Mouse (Mus musculus): Measurements from ENCODE around the gene Btaf1. TPM values are rescaled to one million over a fixed set of nuclear protein-coding genes. Genes with fewer than 3 reads are reported as not detected.

Btaf1 gene
- polyA plus RNA-seq, 1 experiment from 2014 or later: 10.4 TPM

DNA sequence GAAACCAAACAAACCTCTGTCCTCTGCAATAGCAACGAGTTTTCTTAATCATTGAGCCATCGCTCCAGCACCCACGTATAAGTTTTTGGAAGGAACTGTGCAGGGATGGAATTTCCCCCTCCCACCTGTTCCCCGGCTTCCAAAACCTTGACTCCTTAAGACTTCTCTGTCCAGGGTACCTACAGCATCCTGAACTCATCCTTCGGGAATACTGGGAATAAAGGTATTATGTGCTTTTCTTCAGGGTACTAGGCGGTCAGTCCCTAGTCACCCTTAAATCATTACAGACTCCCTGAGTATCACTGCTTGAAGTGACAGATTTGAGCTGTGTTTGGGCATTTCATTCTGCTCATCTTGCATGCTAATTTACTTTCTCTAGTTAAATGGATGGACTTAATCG is 22.5 kb upstream of the Btaf1 start:
- Histone ChIP-seq H3K4me3 (ENCODE audit: low read length) (no peak overlapping the region), H3K36me3 (ENCODE audit: insufficient read depth, low read length) (no peaks in the 10 kb centered on the region), H3K9ac (replicated peaks; ENCODE audit: low read length) (no peak overlapping the region), H3K27me3 (ENCODE audit: insufficient read depth, low read length) (no peaks in the 10 kb centered on the region), H3K9me3 (ENCODE audit: low read length) (no peaks in the 10 kb centered on the region), H3K4me1 (ENCODE audit: insufficient read depth, low read length) (no peaks in the 10 kb centered on the region), H3K27ac (ENCODE audit: low read length) (no peak overlapping the region), H3K4me2 (replicated peaks; ENCODE audit: low read depth, low read length) (peak overlapping the region; percentile 92)
- 41% methylated on average over 7 of the region's 7 CpGs for WGBS
- ATAC-seq (ENCODE audit: low FRiP score, low TSS enrichment): no peak

DNA sequence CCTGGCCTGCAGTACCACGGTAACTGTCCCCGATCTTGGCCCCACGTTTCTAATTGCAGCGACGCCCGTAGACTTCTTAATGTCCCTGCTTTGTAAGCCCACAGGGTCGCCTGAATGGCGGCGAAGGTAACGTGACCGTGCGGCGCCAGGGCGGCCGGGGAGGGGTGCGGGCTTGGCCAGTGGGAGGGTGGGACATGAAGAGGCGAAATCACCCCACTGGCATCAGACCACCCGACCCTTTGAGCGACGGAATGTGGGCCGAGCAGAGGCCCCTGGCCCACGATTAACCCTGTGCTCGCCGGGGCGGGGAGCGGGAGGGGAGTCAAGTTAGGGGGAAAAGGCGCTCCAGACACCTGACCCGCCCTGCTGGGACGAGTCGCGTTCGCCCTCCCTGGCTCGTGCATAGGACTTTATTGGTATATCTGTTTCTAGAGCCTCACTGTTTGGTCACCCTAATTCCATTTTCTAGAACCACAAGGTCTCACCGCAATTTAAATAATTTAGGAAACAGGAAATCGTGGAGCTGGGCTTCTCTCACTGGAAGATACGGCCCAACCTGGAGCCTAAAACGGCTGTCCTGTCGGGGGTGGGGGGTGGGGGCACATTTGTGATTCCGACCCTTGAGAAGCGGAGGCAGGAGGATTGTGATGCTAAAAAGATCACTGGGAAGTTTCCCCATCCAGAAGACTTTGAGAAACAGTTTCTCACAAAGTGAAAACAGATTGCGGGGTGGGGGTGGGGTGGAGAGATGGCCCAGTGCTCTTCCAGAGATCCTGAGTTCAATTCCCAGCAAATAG is 21.5 kb upstream of the Btaf1 start:
- H3K9ac ChIP-seq (replicated peaks; ENCODE audit: low read length): peak overlapping the region; percentile 79
- no peaks in the 10 kb centered on the region for H3K27me3 ChIP-seq (ENCODE audit: insufficient read depth, low read length)
- no peaks in the 10 kb centered on the region for H3K36me3 ChIP-seq (ENCODE audit: insufficient read depth, low read length)
- no peaks in the 10 kb centered on the region for H3K4me1 ChIP-seq (ENCODE audit: insufficient read depth, low read length)
- peak overlapping the region; percentile 20; the same call in 1 of the 2 replicates for H3K27ac ChIP-seq (ENCODE audit: low read length)
- WGBS: 2% methylated on average over 41 of the region's 41 CpGs
- H3K9me3 ChIP-seq (ENCODE audit: low read length): no peaks in the 10 kb centered on the region
- H3K4me2 ChIP-seq (replicated peaks; ENCODE audit: low read depth, low read length): peak overlapping the region; percentile 92
- peak overlapping the region; percentile 66 for H3K4me3 ChIP-seq (ENCODE audit: low read length)
- ATAC-seq (ENCODE audit: low FRiP score, low TSS enrichment): peak; percentile 83

DNA sequence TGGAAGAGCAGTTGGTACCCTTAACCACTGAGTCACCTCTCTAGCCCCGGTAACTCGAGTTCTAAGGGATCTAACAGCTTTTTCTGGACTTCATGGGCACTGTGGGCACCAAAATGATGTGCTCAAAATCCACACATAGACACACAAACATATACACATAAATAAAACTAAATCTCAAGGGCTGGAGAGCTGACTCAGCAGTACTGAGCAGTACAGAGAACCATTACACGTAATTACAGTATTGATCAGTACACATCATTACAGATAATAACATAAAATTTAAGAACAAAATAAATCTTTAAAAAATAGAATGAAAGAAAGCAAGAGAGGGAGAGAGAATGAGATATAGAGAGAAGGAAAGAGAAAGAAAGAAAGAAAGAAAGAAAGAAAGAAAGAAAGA is 16.7 kb upstream of the Btaf1 start:
- Histone ChIP-seq H3K4me1 (ENCODE audit: insufficient read depth, low read length) (no peaks in the 10 kb centered on the region), H3K36me3 (ENCODE audit: insufficient read depth, low read length) (no peaks in the 10 kb centered on the region), H3K4me3 (ENCODE audit: low read length) (no peak overlapping the region), H3K4me2 (replicated peaks; ENCODE audit: low read depth, low read length) (no peak overlapping the region), H3K27me3 (ENCODE audit: insufficient read depth, low read length) (no peaks in the 10 kb centered on the region), H3K27ac (ENCODE audit: low read length) (no peak overlapping the region), H3K9me3 (ENCODE audit: low read length) (no peaks in the 10 kb centered on the region), H3K9ac (replicated peaks; ENCODE audit: low read length) (no peak overlapping the region)
- 65% methylated on average over 3 of the region's 3 CpGs for WGBS
- ATAC-seq (ENCODE audit: low FRiP score, low TSS enrichment): no peak

DNA sequence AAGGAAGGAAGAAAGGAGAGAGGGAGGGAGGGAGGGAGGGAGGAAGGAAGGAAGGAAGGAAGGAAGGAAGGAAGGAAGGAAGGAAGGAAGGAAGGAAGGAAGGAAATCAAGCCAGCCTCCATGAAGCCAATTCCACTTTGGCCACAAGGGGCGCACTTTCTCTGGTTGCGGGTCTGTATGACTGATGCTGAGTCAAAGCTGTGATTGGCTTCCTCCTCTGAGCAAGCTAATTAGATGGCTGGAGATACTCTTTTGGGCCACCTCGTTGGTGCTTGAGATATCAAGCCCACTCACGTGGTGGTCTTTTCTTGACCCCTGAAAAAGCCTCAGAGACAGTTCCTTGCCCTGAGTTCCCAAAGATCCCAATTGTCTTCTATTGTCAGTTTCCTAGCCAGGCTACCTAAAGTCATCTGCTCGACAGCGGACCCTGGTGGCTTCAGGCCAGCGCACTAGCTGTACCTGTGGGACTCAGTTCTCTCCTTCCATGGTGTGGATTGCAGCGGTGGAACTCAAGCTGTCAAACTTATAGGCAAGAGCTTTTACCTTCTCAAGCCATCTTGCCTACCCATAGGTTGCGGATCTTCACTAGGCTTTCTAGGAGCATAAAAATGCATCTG is 16.1 kb upstream of the Btaf1 start:
- Histone ChIP-seq H3K9me3 (ENCODE audit: low read length) (no peaks in the 10 kb centered on the region), H3K4me1 (ENCODE audit: insufficient read depth, low read length) (no peaks in the 10 kb centered on the region), H3K4me2 (replicated peaks; ENCODE audit: low read depth, low read length) (no peak overlapping the region), H3K36me3 (ENCODE audit: insufficient read depth, low read length) (no peaks in the 10 kb centered on the region), H3K27me3 (ENCODE audit: insufficient read depth, low read length) (no peaks in the 10 kb centered on the region), H3K9ac (replicated peaks; ENCODE audit: low read length) (no peak overlapping the region), H3K27ac (ENCODE audit: low read length) (no peak overlapping the region), H3K4me3 (ENCODE audit: low read length) (no peak overlapping the region)
- ATAC-seq (ENCODE audit: low FRiP score, low TSS enrichment): no peak
- 33% methylated on average over 9 of the region's 9 CpGs for WGBS

DNA sequence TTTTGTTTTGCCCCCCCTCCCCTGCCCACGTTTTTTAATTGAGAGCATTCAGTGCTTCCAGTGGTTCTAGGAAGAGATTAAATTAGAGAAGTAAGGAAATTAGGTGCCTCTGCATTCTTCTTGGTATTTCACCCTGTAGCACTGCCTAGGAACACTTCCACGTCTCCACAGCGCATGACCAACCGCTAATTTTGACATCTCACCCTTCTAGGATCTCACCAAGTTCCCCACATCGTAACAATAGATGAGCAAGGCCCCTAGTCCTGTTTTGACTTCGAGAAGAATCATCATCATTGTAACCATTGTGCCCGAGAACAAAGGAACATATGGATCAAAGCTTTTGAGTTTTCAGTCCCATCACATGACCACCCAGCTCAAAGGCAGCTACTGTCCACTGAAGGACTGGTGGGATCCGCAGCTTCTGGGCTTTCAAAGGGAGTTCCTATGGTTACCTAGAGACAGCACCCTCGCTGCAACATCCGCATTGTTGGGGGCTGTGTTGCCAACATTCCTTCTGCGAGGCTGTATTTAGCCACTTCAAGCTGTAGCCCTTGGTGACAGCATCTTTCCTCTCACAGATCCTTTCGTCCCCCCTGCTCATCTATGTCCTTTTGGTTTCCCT is 15.3 kb upstream of the Btaf1 start:
- Histone ChIP-seq H3K4me2 (replicated peaks; ENCODE audit: low read depth, low read length) (no peak overlapping the region), H3K4me3 (ENCODE audit: low read length) (no peak overlapping the region), H3K36me3 (ENCODE audit: insufficient read depth, low read length) (no peaks in the 10 kb centered on the region), H3K27ac (ENCODE audit: low read length) (no peak overlapping the region), H3K9ac (replicated peaks; ENCODE audit: low read length) (no peak overlapping the region), H3K9me3 (ENCODE audit: low read length) (no peaks in the 10 kb centered on the region), H3K4me1 (ENCODE audit: insufficient read depth, low read length) (no peaks in the 10 kb centered on the region), H3K27me3 (ENCODE audit: insufficient read depth, low read length) (no peaks in the 10 kb centered on the region)
- ATAC-seq (ENCODE audit: low FRiP score, low TSS enrichment): no peak
- 43% methylated on average over 12 of the region's 12 CpGs for WGBS

DNA sequence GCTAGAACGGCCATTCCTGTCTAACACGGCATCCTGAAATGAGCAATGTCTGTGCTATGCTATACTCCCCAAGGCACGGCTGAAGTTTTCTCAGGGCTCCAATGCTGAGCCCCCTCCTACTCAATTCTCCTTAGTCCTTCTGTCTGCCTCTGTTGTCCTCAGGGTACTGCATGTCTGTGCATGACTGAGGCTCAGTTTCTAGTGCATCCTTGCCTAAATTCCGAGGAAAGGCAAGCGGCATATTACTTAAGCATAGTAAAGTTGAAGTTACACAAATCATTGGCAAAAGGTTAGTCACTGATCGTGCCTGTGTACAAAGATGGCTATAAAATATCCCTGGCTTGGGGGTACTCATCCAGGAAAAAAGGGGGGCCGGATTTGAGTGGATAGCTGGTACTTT is 12.8 kb upstream of the Btaf1 start:
- no peaks in the 10 kb centered on the region for H3K9me3 ChIP-seq (ENCODE audit: low read length)
- no peak overlapping the region for H3K9ac ChIP-seq (replicated peaks; ENCODE audit: low read length)
- H3K27ac ChIP-seq (ENCODE audit: low read length): no peak overlapping the region
- ATAC-seq (ENCODE audit: low FRiP score, low TSS enrichment): no peak
- H3K27me3 ChIP-seq (ENCODE audit: insufficient read depth, low read length): no peaks in the 10 kb centered on the region
- no peak overlapping the region for H3K4me3 ChIP-seq (ENCODE audit: low read length)
- H3K4me1 ChIP-seq (ENCODE audit: insufficient read depth, low read length): peaks cover 4% of the 10 kb centered on the region; the same call in 1 of the 2 replicates
- 63% methylated on average over 7 of the region's 7 CpGs for WGBS
- H3K4me2 ChIP-seq (replicated peaks; ENCODE audit: low read depth, low read length): no peak overlapping the region
- no peaks in the 10 kb centered on the region for H3K36me3 ChIP-seq (ENCODE audit: insufficient read depth, low read length)

DNA sequence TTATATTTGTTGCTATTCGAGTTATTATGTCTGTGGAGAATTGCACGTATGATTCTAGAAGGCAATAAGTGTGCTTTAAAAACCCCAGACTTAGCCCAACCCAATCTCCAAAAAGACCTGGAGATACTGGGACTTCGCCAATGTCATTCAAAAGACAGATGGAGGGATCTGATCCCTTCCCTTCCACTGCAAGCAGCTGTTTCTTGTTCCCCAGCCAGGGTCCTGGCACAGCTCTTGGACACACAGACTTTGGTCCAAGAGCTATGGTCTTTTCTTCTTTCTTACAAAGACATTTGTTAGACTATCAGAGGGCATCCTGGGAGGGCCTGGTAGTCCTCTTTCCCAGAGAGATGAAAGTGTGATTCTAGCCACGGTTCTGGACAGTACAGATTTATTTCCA is 9.7 kb upstream of the Btaf1 start:
- H3K27ac ChIP-seq (ENCODE audit: low read length): no peak overlapping the region
- 74% methylated on average over 4 of the region's 4 CpGs for WGBS

DNA sequence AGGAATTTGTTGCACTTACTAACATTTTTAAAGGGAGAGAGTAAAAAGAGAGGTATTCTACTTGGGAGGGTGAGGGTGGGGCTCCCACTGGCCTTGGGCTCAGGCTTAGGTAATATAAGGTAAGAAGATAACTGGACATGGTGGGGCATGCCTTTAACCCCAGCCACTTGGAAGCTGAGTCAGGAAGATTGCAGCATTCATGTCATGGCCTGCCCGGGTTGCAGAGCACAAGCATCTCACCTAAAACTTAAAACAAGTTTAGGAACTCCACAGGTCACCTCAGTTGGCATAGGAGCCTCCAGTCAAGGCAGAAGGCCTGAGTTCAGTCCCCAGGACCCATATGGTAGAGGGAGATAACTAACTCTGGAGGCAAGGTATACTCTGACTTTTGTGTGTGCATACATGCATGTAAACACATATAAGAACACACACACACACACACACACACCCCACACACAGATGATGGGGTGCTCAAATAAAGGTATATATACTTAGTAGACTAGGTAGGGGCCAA is 8.9 kb upstream of the Btaf1 start:
- 88% methylated on average over 1 of the region's 1 CpGs for WGBS

More for the DNA sequence above, 9.7 kb upstream of the Btaf1 start:
- no peaks in the 10 kb centered on the region for H3K9me3 ChIP-seq (ENCODE audit: low read length)
- no peak overlapping the region for H3K4me2 ChIP-seq (replicated peaks; ENCODE audit: low read depth, low read length)
- H3K9ac ChIP-seq (replicated peaks; ENCODE audit: low read length): no peak overlapping the region
- no peaks in the 10 kb centered on the region for H3K27me3 ChIP-seq (ENCODE audit: insufficient read depth, low read length)
- no peak overlapping the region for H3K4me3 ChIP-seq (ENCODE audit: low read length)
- no peaks in the 10 kb centered on the region for H3K36me3 ChIP-seq (ENCODE audit: insufficient read depth, low read length)
- H3K4me1 ChIP-seq (ENCODE audit: insufficient read depth, low read length): peaks cover 10% of the 10 kb centered on the region
- no peak for ATAC-seq (ENCODE audit: low FRiP score, low TSS enrichment)

DNA sequence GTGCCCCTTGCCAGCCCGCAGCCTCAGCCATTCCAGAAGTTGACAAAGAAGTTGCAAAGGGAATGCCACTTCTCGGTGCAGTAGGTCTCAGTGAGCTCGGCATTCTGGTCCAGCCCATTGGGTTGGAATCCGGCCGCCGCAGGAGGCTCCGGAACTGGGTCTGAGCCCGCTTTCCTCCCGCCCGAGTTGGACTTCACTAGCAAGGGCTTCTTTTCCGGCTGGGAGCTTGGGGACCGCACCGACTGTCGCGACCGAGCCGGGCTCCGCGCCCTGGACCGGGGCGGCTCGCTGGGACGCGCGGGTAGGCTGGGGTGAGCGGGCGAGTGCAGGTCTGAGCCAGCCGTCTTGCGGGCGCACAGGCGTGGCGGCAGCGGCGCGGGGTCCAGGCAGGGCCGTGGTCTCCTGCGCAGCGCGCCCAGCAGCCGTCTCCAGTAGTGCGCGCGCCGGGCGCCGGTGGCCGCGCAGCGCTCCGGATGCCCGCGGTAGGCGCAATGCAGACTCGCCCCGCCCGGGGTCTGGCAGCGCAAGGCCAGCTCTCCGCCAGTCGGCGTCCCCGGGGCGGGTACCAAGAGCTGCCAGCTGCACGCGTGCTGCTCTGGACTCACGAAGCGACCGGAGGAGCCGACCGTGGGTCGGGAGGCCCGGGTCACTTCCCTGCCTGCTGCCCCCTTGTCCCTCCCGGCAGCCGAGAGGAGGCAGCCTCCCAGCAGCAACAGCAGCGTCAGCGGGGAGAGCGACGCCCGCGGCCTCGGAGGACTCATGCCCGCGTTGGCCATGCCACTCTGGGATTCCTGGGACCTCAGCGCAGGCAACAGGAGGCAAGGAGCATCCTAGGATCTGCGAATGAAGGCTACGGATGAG is 7.2 kb upstream of the Btaf1 start:
- Histone ChIP-seq H3K27me3 (ENCODE audit: insufficient read depth, low read length) (no peaks in the 10 kb centered on the region), H3K4me2 (replicated peaks; ENCODE audit: low read depth, low read length) (peak overlapping the region; percentile 73), H3K4me3 (ENCODE audit: low read length) (peak overlapping the region; percentile 92), H3K9me3 (ENCODE audit: low read length) (no peaks in the 10 kb centered on the region), H3K9ac (replicated peaks; ENCODE audit: low read length) (peak overlapping the region; percentile 82), H3K4me1 (ENCODE audit: insufficient read depth, low read length) (peaks cover 10% of the 10 kb centered on the region), H3K27ac (ENCODE audit: low read length) (peak overlapping the region; percentile 92), H3K36me3 (ENCODE audit: insufficient read depth, low read length) (no peaks in the 10 kb centered on the region)
- under 1% methylated on average over 85 of the region's 85 CpGs for WGBS
- ATAC-seq (ENCODE audit: low FRiP score, low TSS enrichment): peak; percentile 94

More for the DNA sequence above, 8.9 kb upstream of the Btaf1 start:
- no peak overlapping the region for H3K27ac ChIP-seq (ENCODE audit: low read length)
- no peaks in the 10 kb centered on the region for H3K27me3 ChIP-seq (ENCODE audit: insufficient read depth, low read length)
- H3K9me3 ChIP-seq (ENCODE audit: low read length): no peaks in the 10 kb centered on the region
- peaks cover 10% of the 10 kb centered on the region for H3K4me1 ChIP-seq (ENCODE audit: insufficient read depth, low read length)
- H3K36me3 ChIP-seq (ENCODE audit: insufficient read depth, low read length): no peaks in the 10 kb centered on the region
- H3K4me2 ChIP-seq (replicated peaks; ENCODE audit: low read depth, low read length): no peak overlapping the region
- H3K9ac ChIP-seq (replicated peaks; ENCODE audit: low read length): no peak overlapping the region
- no peak overlapping the region for H3K4me3 ChIP-seq (ENCODE audit: low read length)
- no peak for ATAC-seq (ENCODE audit: low FRiP score, low TSS enrichment)
